Mouse (Mus musculus) intestine, embryonic 15.5 days (tissue): ENCODE data around the gene Mast2. TPM values are rescaled to one million over a fixed set of nuclear protein-coding genes. Genes with fewer than 3 reads are reported as not detected.

Experiments
- ATAC-seq: fragments of 200-750 bp; cut with Nextera tagmentation; 2 replicates; pipeline ENCODE4 v1.8.0; 2017; ENCODE audit warnings: moderate TSS enrichment, moderate library complexity
- H3K27ac ChIP-seq: fragments of 300-500 bp; sonication (generic); 2 replicates; pipeline ENCODE4 v1.5.1; 2015; ENCODE audit warnings: mild to moderate bottlenecking, inconsistent platforms
- H3K27me3 ChIP-seq: fragments of 300-500 bp; sonication (generic); replicated peaks from 2 replicates; pipeline ENCODE4 v1.6.1; 2015; ENCODE audit warnings: inconsistent platforms
- H3K36me3 ChIP-seq: fragments of 300-500 bp; sonication (generic); 2 replicates; pipeline ENCODE4 v1.6.1; 2015; ENCODE audit warnings: inconsistent platforms
- H3K4me1 ChIP-seq: fragments of 300-500 bp; sonication (generic); replicated peaks from 2 replicates; pipeline ENCODE4 v1.6.1; 2015; ENCODE audit warnings: inconsistent platforms
- H3K4me2 ChIP-seq: fragments of 300-500 bp; sonication (generic); replicated peaks from 2 replicates; pipeline ENCODE4 v1.6.1; 2015; ENCODE audit warnings: mild to moderate bottlenecking, inconsistent platforms
- H3K4me3 ChIP-seq: fragments of 300-500 bp; sonication (generic); replicated peaks from 2 replicates; pipeline ENCODE4 v1.5.1; 2015; ENCODE audit warnings: inconsistent platforms
- H3K9ac ChIP-seq: fragments of 300-500 bp; sonication (generic); 2 replicates; pipeline ENCODE4 v1.6.1; 2015; ENCODE audit warnings: inconsistent platforms
- H3K9me3 ChIP-seq: fragments of 300-500 bp; sonication (generic); 2 replicates; pipeline ENCODE4 v1.6.1; 2016; ENCODE audit warnings: inconsistent platforms
- WGBS: fragments of 180-500 bp; shearing (Covaris S2); methylation state at CpG from one replicate; pipeline ENCODE4 v1.1.7; 2015; 5-methylcytosine and 5-hydroxymethylcytosine counted together
- polyA plus RNA-seq: library from polyadenylated mRNA; unstranded; fragments of >200 nt; fragmentation: Nextera tagmentation; extraction: Ambion mirVana; gene quantifications from 2 replicates; pipeline ENCODE4 v1.2.1, GENCODE M21; 2015

The Mast2 gene
- polyA plus RNA-seq, 1 experiment from 2014 or later: 13.5 TPM

DNA sequence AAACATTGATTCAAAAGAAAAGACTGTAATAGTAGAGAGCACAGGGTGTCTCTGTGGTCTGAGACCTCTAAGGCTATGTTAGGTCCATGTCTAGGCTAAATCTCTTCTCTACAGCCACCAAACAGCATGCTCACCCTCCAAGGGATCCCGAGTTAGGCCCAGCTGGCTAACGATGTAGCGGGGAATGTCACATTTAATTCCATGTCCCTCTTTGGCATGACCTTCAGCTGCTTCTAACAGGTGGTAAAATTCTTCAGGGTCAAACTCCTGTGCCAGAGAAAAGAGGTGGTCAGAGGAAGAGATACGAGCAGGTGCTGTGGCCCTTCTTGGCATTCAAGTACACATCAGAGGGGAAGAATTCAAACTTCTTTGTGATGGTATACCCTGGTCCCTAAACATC, 146.4 kb downstream of the Mast2 start:
- no peak overlapping the region for H3K4me2 ChIP-seq
- 91% methylated on average over 4 of the region's 4 CpGs for WGBS
- H3K36me3 ChIP-seq: peaks cover 42% of the 10 kb centered on the region
- no peak overlapping the region for H3K4me3 ChIP-seq
- no peaks in the 10 kb centered on the region for H3K9me3 ChIP-seq
- no peaks in the 10 kb centered on the region for H3K27me3 ChIP-seq
- no peak overlapping the region for H3K27ac ChIP-seq
- no peak overlapping the region for H3K9ac ChIP-seq
- ATAC-seq: no peak
- H3K4me1 ChIP-seq: no peaks in the 10 kb centered on the region

DNA sequence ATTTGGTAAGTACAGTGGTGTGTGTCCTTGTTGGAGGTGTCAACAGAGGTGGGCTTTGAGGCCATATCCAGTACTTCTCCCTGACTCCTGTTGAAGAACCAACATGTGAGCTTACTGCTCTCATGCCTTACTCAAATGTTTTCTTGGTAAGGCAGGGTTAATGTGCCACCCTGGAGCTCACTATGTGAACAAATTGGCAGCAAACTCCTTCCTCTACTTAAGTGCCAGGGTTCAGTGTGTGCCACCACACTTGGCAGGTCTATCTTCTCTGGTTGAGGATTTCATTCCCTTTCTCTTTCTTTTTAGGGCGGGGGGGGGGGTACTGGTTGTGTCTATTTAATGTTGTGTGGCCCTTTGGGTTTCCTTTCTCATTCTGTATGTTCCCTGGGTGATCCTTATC, 159.4 kb downstream of the Mast2 start:
- Histone ChIP-seq H3K4me1 (no peaks in the 10 kb centered on the region), H3K27ac (no peak overlapping the region), H3K27me3 (no peaks in the 10 kb centered on the region), H3K9ac (no peak overlapping the region), H3K9me3 (no peaks in the 10 kb centered on the region), H3K4me3 (no peak overlapping the region), H3K36me3 (peaks cover 20% of the 10 kb centered on the region), H3K4me2 (no peak overlapping the region)
- 25% methylated on average over 1 of the region's 1 CpGs for WGBS
- ATAC-seq: no peak

GRCm38 (mm10) chr4:116300878-116301355, 163.1 kb downstream of the Mast2 start:
- Histone ChIP-seq H3K4me3 (no peak overlapping the region), H3K4me1 (no peaks in the 10 kb centered on the region), H3K9ac (no peak overlapping the region), H3K4me2 (no peak overlapping the region), H3K27ac (no peak overlapping the region), H3K9me3 (no peaks in the 10 kb centered on the region), H3K27me3 (no peaks in the 10 kb centered on the region), H3K36me3 (no peaks in the 10 kb centered on the region)
- ATAC-seq: no peak
- WGBS: 56% methylated on average over 4 of the region's 4 CpGs

GRCm38 (mm10) chr4:116293296-116293695, 170.7 kb downstream of the Mast2 start:
- no peak for ATAC-seq
- H3K4me3 ChIP-seq: no peak overlapping the region
- no peaks in the 10 kb centered on the region for H3K9me3 ChIP-seq
- H3K36me3 ChIP-seq: no peaks in the 10 kb centered on the region
- no peaks in the 10 kb centered on the region for H3K4me1 ChIP-seq
- no peak overlapping the region for H3K9ac ChIP-seq
- H3K27ac ChIP-seq: no peak overlapping the region
- no peaks in the 10 kb centered on the region for H3K27me3 ChIP-seq
- WGBS: 89% methylated on average over 12 of the region's 12 CpGs
- H3K4me2 ChIP-seq: no peak overlapping the region

GRCm38 (mm10) chr4:116291561-116291960, 172.4 kb downstream of the Mast2 start:
- no peaks in the 10 kb centered on the region for H3K4me1 ChIP-seq
- no peaks in the 10 kb centered on the region for H3K27me3 ChIP-seq

DNA sequence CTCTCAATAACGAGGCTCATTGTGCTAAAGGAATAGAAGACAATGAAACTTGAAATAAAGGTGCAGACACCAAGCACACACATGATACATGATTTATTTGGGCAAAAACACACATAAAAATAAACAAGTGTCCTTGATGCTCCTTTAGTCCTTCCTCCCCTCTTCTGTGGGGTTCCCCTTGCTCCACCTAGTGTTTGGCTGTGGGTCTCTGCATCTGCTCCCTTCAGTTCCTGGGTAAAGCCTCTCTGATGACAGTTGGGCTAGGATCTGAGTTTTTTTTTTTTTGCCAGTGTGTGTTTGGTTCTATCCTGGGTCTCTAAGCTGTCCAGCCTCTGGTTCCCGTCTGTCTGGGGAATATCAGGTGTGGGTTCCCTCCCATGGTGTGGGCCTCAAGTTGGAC, 181.8 kb downstream of the Mast2 start:
- Histone ChIP-seq H3K9ac (no peak overlapping the region), H3K4me1 (no peaks in the 10 kb centered on the region), H3K4me2 (no peak overlapping the region), H3K27me3 (no peaks in the 10 kb centered on the region), H3K4me3 (no peak overlapping the region), H3K9me3 (no peaks in the 10 kb centered on the region), H3K36me3 (no peaks in the 10 kb centered on the region), H3K27ac (no peak overlapping the region)
- no peak for ATAC-seq
- WGBS: 83% methylated on average over 2 of the region's 2 CpGs

More at GRCm38 (mm10) chr4:116291561-116291960, 172.4 kb downstream of the Mast2 start:
- no peaks in the 10 kb centered on the region for H3K9me3 ChIP-seq
- ATAC-seq: no peak
- no peak overlapping the region for H3K27ac ChIP-seq
- H3K9ac ChIP-seq: no peak overlapping the region
- no peaks in the 10 kb centered on the region for H3K36me3 ChIP-seq
- no peak overlapping the region for H3K4me2 ChIP-seq
- H3K4me3 ChIP-seq: no peak overlapping the region
- 95% methylated on average over 6 of the region's 6 CpGs for WGBS

- no peaks in the 10 kb centered on the region for H3K27me3 ChIP-seq
- no peak overlapping the region for H3K9ac ChIP-seq
- 0 out of 2 replicates have a peak, but pooled peaks cover 2% of the 10 kb centered on the region for H3K36me3 ChIP-seq
- H3K4me1 ChIP-seq: no peaks in the 10 kb centered on the region
- H3K4me2 ChIP-seq: no peak overlapping the region
- H3K4me3 ChIP-seq: no peak overlapping the region
- WGBS: 93% methylated on average over 6 of the region's 6 CpGs
- no peak for ATAC-seq
- H3K9me3 ChIP-seq: no peaks in the 10 kb centered on the region
- no peak overlapping the region for H3K27ac ChIP-seq
These were observed 195.8 kb downstream of the Mast2 start for GRCm38 (mm10) chr4:116268220-116268619.

Other genes starting within 250 kb of the Mast2 start
- gene Pik3r3, start 242.6 kb downstream of the Mast2 start, polyA plus RNA-seq: 7.0 and 7.9 TPM in 2 replicates
- gene Ipp, start 43.4 kb upstream of the Mast2 start, polyA plus RNA-seq: 15.7 and 16.5 TPM in 2 replicates
- 29.8 and 34.3 TPM in 2 replicates for gene Tmem69, start 91.8 kb upstream of the Mast2 start, polyA plus RNA-seq
- gene Gpbp1l1, start 93.5 kb upstream of the Mast2 start, polyA plus RNA-seq: 30.7 and 33.0 TPM in 2 replicates
- gene Ccdc17, start 132.5 kb upstream of the Mast2 start, polyA plus RNA-seq: 4.1 and 4.8 TPM in 2 replicates
- 110 and 118 TPM in 2 replicates for gene Nasp, start 163.8 kb upstream of the Mast2 start, polyA plus RNA-seq
- gene Akr1a1, start 187.5 kb upstream of the Mast2 start, polyA plus RNA-seq: 772 and 821 TPM in 2 replicates
- gene Prdx1, start 221.4 kb upstream of the Mast2 start, polyA plus RNA-seq: 1,436 and 1,568 TPM in 2 replicates
- 23.0 and 24.6 TPM in 2 replicates for gene Mmachc, start 244.2 kb upstream of the Mast2 start, polyA plus RNA-seq
- 25.2 and 26.4 TPM in 2 replicates for gene Ccdc163, start 244.3 kb upstream of the Mast2 start, polyA plus RNA-seq